ENCODE assay signal across 9 mouse cellular contexts in the genomic region with DNA sequence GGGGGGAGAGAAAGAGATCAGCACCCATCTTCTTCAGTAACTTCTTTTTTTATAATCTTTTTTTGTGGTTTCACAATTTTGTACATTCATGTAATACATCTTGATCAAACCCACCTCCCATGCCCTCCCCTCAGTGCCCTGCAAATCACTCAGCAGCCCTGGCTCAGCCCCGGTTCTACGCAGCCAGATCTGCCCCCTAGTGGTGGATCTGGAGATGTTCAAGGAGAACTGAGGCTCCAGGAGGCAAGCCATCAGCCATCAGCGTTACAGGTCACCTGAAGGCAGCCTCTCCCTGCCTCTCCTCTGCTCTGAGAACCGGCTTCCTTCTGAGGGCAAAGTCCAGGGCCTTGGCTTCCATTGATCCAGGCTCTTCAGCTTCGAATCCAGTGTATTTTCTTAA.
A peak's percentile ranks its signal among the peaks of the same experiment; 100 is the strongest.
DNase-seq lines count a peak whose midpoint lies in the region; ATAC-seq and TF ChIP-seq lines count a peak whose summit lies in the region.
"Had no signal": no experiment of that assay in that cellular context is flagged by ENCODE, and none has a peak within 500 bp of the region (broad histone marks: within the 10 kb centered on the region; RNA-seq: fewer than 3 reads in every experiment).

No protein-coding gene starts in this region.

- WGBS in heart, adult 2 months = 22% methylated on average over 5 of the region's 5 CpGs
- WGBS in lung, postnatal 0 days = 16% methylated on average over 5 of the region's 5 CpGs
- 15% methylated on average over 5 of the region's 5 CpGs for WGBS in intestine, embryonic 16.5 days

- H3K79me2 ChIP-seq in heart, adult 2 months (replicated peaks; ENCODE audit: control insufficient read depth, insufficient read depth, low read length) = no peaks in the 10 kb centered on the region

- H3K36me3 ChIP-seq in heart, adult 2 months (ENCODE audit: control insufficient read depth, insufficient read depth, low read length) = no peaks in the 10 kb centered on the region
- no peaks in the 10 kb centered on the region for H3K36me3 ChIP-seq in lung, postnatal 0 days (ENCODE audit: insufficient read depth, low read length)
- no peaks in the 10 kb centered on the region for H3K36me3 ChIP-seq in intestine, embryonic 16.5 days (ENCODE audit: control insufficient read depth, insufficient read depth, low read length)
- H3K36me3 ChIP-seq: midbrain, embryonic 12.5 days had no signal

- no peak overlapping the region for H3K4me2 ChIP-seq in lung, postnatal 0 days (replicated peaks; ENCODE audit: low read depth, low read length)
- H3K4me2 ChIP-seq in intestine, embryonic 16.5 days (ENCODE audit: low read depth, low read length) = no peak overlapping the region
- H3K4me2 ChIP-seq: midbrain, embryonic 12.5 days had no signal

- peak; percentile 76 for TF ChIP-seq CTCF in heart, adult 2 months (IDR thresholded peaks at IDR 0.05)
- TF ChIP-seq CTCF in lung, postnatal 0 days (IDR thresholded peaks at IDR 0.05) = peak; percentile 57

- no peak overlapping the region for H3K27ac ChIP-seq in heart, adult 2 months
- no peak overlapping the region for H3K27ac ChIP-seq in lung, postnatal 0 days (ENCODE audit: low read length)
- no peak overlapping the region for H3K27ac ChIP-seq in intestine, embryonic 16.5 days (ENCODE audit: low read length)
- H3K27ac ChIP-seq: midbrain, embryonic 12.5 days had no signal

- ATAC-seq in lung, postnatal 0 days = no peak
- ATAC-seq in intestine, embryonic 16.5 days = no peak

- no peak for TF ChIP-seq EP300 in heart, adult 2 months (IDR thresholded peaks at IDR 0.05; ENCODE audit: insufficient read depth, low read depth, low read length)
- TF ChIP-seq EP300 in lung, postnatal 0 days (IDR thresholded peaks at IDR 0.05) = no peak

- no peak overlapping the region for H3K9ac ChIP-seq in heart, adult 2 months (ENCODE audit: low read depth, low read length)
- no peak overlapping the region for H3K9ac ChIP-seq in lung, postnatal 0 days (replicated peaks; ENCODE audit: low read depth)
- no peak overlapping the region for H3K9ac ChIP-seq in intestine, embryonic 16.5 days (ENCODE audit: low read depth, low read length)
- H3K9ac ChIP-seq: midbrain, embryonic 12.5 days had no signal

- no peak for TF ChIP-seq POLR2A in heart, adult 2 months (IDR thresholded peaks at IDR 0.05; ENCODE audit: insufficient read depth, low read depth, low read length)

- intact Hi-C loops in heart, adult 2 months (cut with DNase I) = no loop called here
- intact Hi-C loops in heart, postnatal 25 days (cut with DNase I) = no loop called here
- intact Hi-C loops in left cerebral cortex, postnatal 25 days (cut with DNase I) = no loop called here

- no peak for DNase-seq in heart, adult 2 months
- no peak for DNase-seq in heart, postnatal 25 days (ENCODE audit: low spot score)
- DNase-seq in lung, postnatal 0 days (ENCODE audit: low spot score) = peak; percentile 9
- no peak for DNase-seq in lung, adult 18-20 months
- peak; percentile 34 for DNase-seq in cerebellum, adult 11 months
- peak; percentile 15 to 31 for DNase-seq in left cerebral cortex, postnatal 25 days (ENCODE audit: low spot score in 2 of 2)
- DNase-seq in urinary bladder, postnatal 14 days (ENCODE audit: low spot score) = no peak

- H3K9me3 ChIP-seq in lung, postnatal 0 days (ENCODE audit: low read length) = no peaks in the 10 kb centered on the region
- H3K9me3 ChIP-seq in intestine, embryonic 16.5 days (ENCODE audit: control insufficient read depth, low read length) = no peaks in the 10 kb centered on the region

- no peak overlapping the region for H3K4me3 ChIP-seq in heart, adult 2 months
- H3K4me3 ChIP-seq in lung, postnatal 0 days (ENCODE audit: low read depth, low read length) = no peak overlapping the region
- H3K4me3 ChIP-seq in intestine, embryonic 16.5 days (ENCODE audit: low read length) = no peak overlapping the region
- H3K4me3 ChIP-seq: midbrain, embryonic 12.5 days had no signal

- H3K27me3 ChIP-seq in heart, adult 2 months (ENCODE audit: control insufficient read depth, insufficient read depth, low read length) = no peaks in the 10 kb centered on the region
- no peaks in the 10 kb centered on the region for H3K27me3 ChIP-seq in lung, postnatal 0 days (replicated peaks; ENCODE audit: insufficient read depth, low read length)
- no peaks in the 10 kb centered on the region for H3K27me3 ChIP-seq in intestine, embryonic 16.5 days (replicated peaks; ENCODE audit: control insufficient read depth, insufficient read depth, low read length)
- H3K27me3 ChIP-seq: midbrain, embryonic 12.5 days had no signal

- no peaks in the 10 kb centered on the region for H3K4me1 ChIP-seq in heart, adult 2 months (ENCODE audit: control insufficient read depth, insufficient read depth, low read length)
- H3K4me1 ChIP-seq in lung, postnatal 0 days (ENCODE audit: insufficient read depth, low read depth, low read length) = no peaks in the 10 kb centered on the region
- H3K4me1 ChIP-seq in intestine, embryonic 16.5 days (ENCODE audit: control insufficient read depth, insufficient read depth, low read length) = no peaks in the 10 kb centered on the region
- H3K4me1 ChIP-seq: midbrain, embryonic 12.5 days had no signal

Comparison
In these comparisons a context has a peak if more than half of its experiments do, and no peak if none do; other contexts are left out.
1. DNase-seq: peak in lung, postnatal 0 days (single experiment), cerebellum, adult 11 months (single experiment) and left cerebral cortex, postnatal 25 days (2 of 2); none in heart, adult 2 months (0 of 2), heart, postnatal 25 days (single experiment), lung, adult 18-20 months (0 of 2) and urinary bladder, postnatal 14 days (single experiment).